Mouse (Mus musculus) kidney, postnatal 25 days (tissue): ENCODE data around the gene Wipf2.

ENCODE experiments used
- DNase-seq, 2 experiments: peaks; one replicate each; pipeline ENCODE4 v3.0.0; 2021; ENCODE audit warnings: mixed read lengths in 2 of 2

Gene Wipf2

DNA sequence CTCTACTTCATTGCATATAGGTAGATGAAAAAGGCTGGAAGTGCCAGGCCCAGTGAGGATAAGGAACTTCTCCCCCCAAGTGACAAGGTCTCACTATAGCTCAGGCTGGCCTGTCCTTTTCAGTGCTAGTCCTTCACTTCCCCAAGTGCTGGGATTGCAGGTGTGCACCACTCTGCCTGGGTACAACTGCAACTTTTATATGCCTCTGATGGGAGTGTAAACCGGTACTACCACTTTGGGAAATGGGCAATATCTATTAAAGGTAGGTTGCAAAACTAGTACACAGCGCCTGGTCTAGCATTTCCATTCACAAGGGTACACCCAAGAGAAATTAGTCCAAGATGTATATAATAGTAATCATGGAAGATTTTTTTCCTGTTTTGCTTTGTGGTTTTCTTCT, 8.8 kb upstream of the Wipf2 start:
- peak in 1 of 2 experiments; percentile 23 for DNase-seq

- DNase-seq, result peak; percentile 85 to 97
Measured at GRCm38 (mm10) chr11:98858759-98859731, 4.4 kb upstream of the Wipf2 start.

DNA sequence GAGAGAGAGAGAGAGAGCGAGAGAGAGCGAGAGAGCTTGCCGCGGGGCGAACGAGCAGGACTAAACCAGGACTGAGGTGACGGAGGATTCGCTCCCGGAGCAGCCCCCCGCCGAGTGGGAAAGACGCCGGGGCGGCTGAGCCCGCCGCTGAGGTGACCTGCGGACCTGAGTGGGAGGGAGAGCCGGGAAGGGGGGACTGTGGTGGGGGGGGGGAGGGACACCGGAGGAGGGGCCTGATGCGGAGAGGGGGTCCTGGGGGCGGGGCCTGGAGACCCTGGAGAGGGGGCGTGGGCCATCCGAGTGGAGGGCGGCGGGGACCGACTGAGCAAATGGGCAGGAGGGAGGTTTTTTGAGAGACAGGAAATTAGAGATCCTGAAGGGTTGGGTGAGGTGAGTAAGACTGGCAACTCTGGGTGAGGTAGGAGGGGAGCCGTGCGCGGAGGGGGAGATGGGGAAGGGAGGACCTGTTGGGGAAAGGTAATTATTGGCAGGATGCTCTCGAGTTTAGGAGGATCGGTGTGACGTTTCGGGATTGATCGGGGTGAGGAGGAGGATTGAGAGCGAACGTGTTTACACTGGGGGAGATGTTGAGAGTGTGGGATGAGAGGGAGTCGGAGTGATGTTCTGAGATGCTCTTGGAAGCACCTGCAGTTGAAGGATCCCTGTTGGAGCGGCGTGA, 452 bp downstream of the Wipf2 start:
- DNase-seq, result no peak

DNA sequence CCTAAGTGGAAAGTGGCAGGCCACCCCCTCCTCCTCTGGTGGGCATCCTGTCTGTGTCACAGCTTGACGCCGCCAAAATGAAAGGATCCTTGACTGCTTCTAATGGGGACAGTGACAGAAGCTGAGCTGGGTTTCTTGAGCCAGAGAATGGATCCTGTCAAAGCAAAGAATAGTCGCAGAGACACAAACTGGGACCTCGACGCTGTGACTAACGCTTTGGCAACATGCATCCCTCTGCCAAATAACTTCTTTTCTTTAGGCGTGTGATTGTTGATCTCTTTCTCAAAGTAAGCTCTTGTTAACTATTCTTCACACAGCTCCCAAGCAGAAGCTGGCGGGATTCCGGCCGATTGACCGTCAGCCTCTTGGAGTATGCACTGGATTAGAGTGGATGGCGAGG, 3.9 kb downstream of the Wipf2 start:
- DNase-seq, result no peak

DNA sequence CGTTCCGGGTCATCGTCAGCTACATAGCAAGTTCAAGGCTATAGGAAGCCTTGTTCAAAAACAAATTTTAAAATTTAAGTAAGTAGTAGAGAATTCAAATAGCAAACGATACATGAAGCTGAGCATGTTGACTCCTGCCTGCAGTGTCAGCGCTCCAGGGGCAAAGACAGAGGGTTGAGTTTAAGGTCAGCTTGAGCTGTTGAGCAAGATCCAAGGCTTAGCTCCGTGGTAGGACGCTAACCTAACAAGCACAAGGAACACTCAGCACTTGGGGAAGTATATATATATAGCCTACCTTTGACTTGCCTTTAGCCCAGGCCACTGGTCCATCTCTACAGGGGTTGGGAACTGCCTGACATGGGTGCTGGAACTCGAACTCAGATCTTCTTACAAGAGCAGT, 6.5 kb downstream of the Wipf2 start:
- DNase-seq, result no peak

GRCm38 (mm10) chr11:98870791-98871190, 7.4 kb downstream of the Wipf2 start:
- no peak for DNase-seq

DNA sequence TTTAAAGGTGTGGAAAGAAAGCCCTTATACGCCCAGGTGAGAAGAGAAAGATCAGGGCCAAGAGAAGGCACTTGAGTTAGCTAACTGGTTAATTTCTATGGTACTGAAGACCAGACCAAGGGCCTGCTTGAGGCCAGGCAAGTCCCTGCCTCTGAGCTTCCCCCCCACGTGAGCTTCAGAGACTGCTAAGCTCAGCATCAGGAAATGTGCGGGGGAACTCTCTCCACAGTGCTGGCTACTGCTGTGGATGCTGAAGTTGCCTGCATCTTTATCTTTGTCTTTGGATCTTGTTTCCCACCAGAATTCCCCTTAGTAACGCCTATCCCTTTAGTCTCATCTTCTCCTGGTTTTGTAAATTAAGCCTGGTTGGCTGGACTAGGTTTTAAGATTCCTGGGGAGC, 8.0 kb downstream of the Wipf2 start:
- DNase-seq, result no peak

- DNase-seq, result no peak
Measured at GRCm38 (mm10) chr11:98872040-98872439, 8.6 kb downstream of the Wipf2 start.

- DNase-seq, result peak; percentile 14 to 47
Measured at GRCm38 (mm10) chr11:98873900-98874299, 10.5 kb downstream of the Wipf2 start.

- DNase-seq, result peak; percentile 61 to 87
Measured at GRCm38 (mm10) chr11:98877001-98877400, 13.6 kb downstream of the Wipf2 start.

GRCm38 (mm10) chr11:98887703-98888102, 24.3 kb downstream of the Wipf2 start:
- DNase-seq, result no peak

DNA sequence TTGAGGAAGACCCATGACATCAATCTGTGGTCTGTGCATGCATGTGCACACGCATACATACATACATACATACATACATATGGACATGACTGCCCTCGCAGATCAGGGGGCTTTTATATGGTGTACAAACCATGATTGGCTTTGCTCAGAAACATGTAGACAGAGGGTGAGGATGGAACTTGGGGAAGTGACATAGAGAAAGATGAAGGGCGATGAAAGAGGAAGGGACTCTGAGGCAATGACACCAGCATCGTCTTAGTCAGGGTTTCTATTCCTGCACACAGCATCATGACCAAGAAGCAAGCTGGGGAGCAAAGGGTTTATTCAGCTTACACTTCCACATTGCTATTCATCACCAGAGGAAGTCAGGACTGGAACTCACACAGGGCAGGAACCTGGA, 25.6 kb downstream of the Wipf2 start:
- no peak for DNase-seq

DNA sequence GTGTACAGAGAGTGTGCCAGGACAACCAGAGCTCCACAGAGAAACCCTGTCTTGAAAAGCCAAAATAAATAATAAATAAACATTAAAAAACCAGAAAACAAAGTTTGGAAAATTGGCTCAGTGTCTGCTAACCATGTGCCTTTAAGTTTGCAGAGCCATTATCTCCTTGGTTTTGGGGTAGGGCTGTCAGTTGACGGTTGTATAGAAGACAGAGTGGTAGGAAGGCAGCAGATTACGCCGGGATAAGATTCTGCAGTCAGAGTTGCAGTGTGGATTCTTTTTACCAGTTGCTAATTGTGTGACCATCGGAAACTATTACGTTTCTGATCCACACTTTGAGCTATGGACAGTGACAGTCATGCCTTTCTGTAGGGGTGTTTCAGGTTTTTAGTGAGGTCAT, 26.5 kb downstream of the Wipf2 start:
- DNase-seq, result no peak

DNA sequence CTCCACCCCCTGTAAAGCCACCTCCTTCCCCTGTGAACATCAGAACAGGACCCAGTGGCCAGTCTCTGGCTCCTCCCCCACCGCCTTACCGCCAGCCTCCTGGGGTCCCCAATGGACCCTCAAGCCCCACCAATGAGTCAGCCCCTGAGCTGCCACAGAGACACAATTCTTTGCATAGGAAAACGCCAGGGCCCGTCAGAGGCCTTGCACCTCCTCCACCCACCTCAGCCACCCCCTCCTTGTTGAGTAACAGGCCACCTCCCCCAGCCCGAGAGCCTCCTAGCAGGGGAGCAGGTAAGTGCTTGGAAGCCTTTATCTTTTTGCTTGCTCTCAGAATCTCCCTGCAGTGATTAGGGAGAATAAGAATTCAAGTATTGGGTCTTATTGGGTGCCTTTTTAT, 29.0 kb downstream of the Wipf2 start:
- DNase-seq, result no peak

- DNase-seq, result no peak
Measured at GRCm38 (mm10) chr11:98900529-98901125, 37.2 kb downstream of the Wipf2 start.

- no peak for DNase-seq
Measured at GRCm38 (mm10) chr11:98902621-98903245, 39.3 kb downstream of the Wipf2 start.

GRCm38 (mm10) chr11:98904577-98904976, 41.1 kb downstream of the Wipf2 start:
- no peak for DNase-seq

GRCm38 (mm10) chr11:98905033-98905432, 41.6 kb downstream of the Wipf2 start:
- DNase-seq, result peak; percentile 15 to 48

- peak in 1 of 2 experiments; percentile 32 for DNase-seq
Measured at GRCm38 (mm10) chr11:98905583-98905982, 42.1 kb downstream of the Wipf2 start.

- no peak for DNase-seq
Measured at GRCm38 (mm10) chr11:98907063-98907436, 43.6 kb downstream of the Wipf2 start.

DNA sequence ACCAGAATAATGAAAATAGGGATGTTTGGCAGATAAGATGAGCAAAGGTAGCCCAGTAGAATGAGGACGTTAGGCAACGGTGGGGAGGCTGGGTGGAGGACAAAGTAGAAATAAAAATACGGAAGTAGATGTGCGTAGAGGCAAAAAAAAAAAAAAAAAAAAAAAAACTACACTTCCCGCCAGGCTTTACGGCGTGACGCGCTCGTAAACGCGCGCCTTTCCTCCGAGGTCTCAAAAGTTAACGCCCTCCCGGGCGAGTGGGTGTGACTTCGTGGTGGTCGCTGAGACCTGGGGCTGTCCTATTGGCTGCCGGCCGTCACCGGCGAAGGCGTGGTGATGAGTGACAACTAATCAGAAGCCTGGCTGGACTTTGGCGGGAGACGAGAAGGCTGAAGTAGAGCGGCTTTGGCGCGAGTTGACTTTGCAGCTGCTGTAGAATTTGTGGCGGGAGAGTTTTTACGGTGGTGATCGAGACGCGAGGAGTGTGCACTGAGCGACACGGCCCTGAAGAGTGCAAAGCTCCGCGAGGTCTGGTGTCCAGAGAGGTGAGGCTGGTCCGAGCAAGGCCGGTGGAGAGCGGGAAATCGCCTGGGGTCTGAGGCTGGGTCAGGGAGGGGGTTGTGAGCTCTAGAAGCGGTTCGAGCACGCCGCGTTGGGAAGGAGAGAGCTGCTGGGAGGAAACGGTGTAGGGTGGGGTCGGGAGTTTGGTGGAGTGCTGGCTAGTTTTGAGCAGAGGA, 44.2 kb downstream of the Wipf2 start, which contains the start of gene Cdc6:
Cdc6 (plus strand) TSS at position 365 of the 737 bp plus-strand sequence.
- peak; percentile 98 to 99 for DNase-seq

GRCm38 (mm10) chr11:98909654-98910053, 46.2 kb downstream of the Wipf2 start:
- peak; percentile 75 to 92 for DNase-seq
